23 mouse cellular contexts compared by ENCODE assay signal in the genomic region with DNA sequence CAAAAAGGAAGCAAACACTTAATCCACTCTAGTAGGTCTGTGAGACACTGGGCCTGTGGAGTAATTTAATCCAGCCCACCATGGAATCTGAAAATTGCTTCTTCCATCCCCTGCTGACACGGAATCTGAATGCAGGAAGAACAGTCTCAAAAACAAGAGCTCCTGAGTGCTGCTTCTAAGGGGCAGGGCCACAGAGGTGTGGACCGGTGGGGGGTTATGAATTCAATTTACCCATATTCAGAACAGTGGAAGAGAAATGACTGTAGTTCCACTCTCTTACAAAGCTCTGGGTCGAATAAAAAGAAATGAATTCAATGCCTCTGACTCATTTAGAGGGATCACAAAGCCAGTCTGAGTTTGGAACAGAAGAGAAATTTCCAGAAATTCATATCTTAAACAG.
DNase-seq lines count a peak whose midpoint lies in the region; ATAC-seq and TF ChIP-seq lines count a peak whose summit lies in the region.
"Had no signal": no experiment of that assay in that cellular context is flagged by ENCODE, and none has a peak within 500 bp of the region (broad histone marks: within the 10 kb centered on the region; RNA-seq: fewer than 3 reads in every experiment).

No protein-coding gene starts in this region.

- intact Hi-C loops in left cerebral cortex, postnatal 14 days (cut with DNase I), result no loop called here

- TF ChIP-seq CTCF in midbrain, postnatal 0 days (IDR thresholded peaks at IDR 0.05), result no peak
- TF ChIP-seq CTCF in brain, embryonic 14.5 days (IDR thresholded peaks at IDR 0.05; ENCODE audit: borderline replicate concordance, extremely low read depth, insufficient read depth, insufficient read length), result no peak

- H3K4me3 ChIP-seq in forebrain, embryonic 12.5 days (replicated peaks), result no peak overlapping the region
- no peak overlapping the region for H3K4me3 ChIP-seq in forebrain, embryonic 13.5 days
- no peak overlapping the region for H3K4me3 ChIP-seq in midbrain, embryonic 13.5 days (replicated peaks)
- H3K4me3 ChIP-seq in midbrain, postnatal 0 days (ENCODE audit: low read depth, low read length), result no peak overlapping the region
- H3K4me3 ChIP-seq: embryonic facial prominence, embryonic 13.5 days; embryonic facial prominence, embryonic 15.5 days; erythroblast, embryonic 14.5 days; forebrain, embryonic 15.5 days had no signal

- no peak overlapping the region for H3K9ac ChIP-seq in forebrain, embryonic 12.5 days
- H3K9ac ChIP-seq in forebrain, embryonic 13.5 days, result no peak overlapping the region
- no peak overlapping the region for H3K9ac ChIP-seq in midbrain, embryonic 13.5 days (replicated peaks)
- no peak overlapping the region for H3K9ac ChIP-seq in midbrain, postnatal 0 days (replicated peaks; ENCODE audit: low read length, poor library complexity, severe bottlenecking)
- H3K9ac ChIP-seq: embryonic facial prominence, embryonic 13.5 days; embryonic facial prominence, embryonic 15.5 days; forebrain, embryonic 15.5 days had no signal

- no peaks in the 10 kb centered on the region for H3K9me3 ChIP-seq in forebrain, embryonic 12.5 days
- no peaks in the 10 kb centered on the region for H3K9me3 ChIP-seq in forebrain, embryonic 13.5 days (replicated peaks)
- no peaks in the 10 kb centered on the region for H3K9me3 ChIP-seq in midbrain, embryonic 13.5 days
- no peaks in the 10 kb centered on the region for H3K9me3 ChIP-seq in midbrain, postnatal 0 days (ENCODE audit: low read length)
- H3K9me3 ChIP-seq: embryonic facial prominence, embryonic 13.5 days; embryonic facial prominence, embryonic 15.5 days; forebrain, embryonic 15.5 days had no signal

- H3K4me2 ChIP-seq in forebrain, embryonic 12.5 days, result no peak overlapping the region
- no peak overlapping the region for H3K4me2 ChIP-seq in forebrain, embryonic 13.5 days
- H3K4me2 ChIP-seq in midbrain, embryonic 13.5 days (replicated peaks), result no peak overlapping the region
- H3K4me2 ChIP-seq in midbrain, postnatal 0 days (ENCODE audit: low read depth, low read length, poor library complexity, severe bottlenecking), result no peak overlapping the region
- H3K4me2 ChIP-seq: embryonic facial prominence, embryonic 13.5 days; embryonic facial prominence, embryonic 15.5 days; forebrain, embryonic 15.5 days had no signal

- H3K27me3 ChIP-seq in forebrain, embryonic 12.5 days, result no peaks in the 10 kb centered on the region
- no peaks in the 10 kb centered on the region for H3K27me3 ChIP-seq in forebrain, embryonic 13.5 days
- H3K27me3 ChIP-seq in midbrain, embryonic 13.5 days, result no peaks in the 10 kb centered on the region
- no peaks in the 10 kb centered on the region for H3K27me3 ChIP-seq in midbrain, postnatal 0 days (ENCODE audit: insufficient read depth, low read length)
- H3K27me3 ChIP-seq: embryonic facial prominence, embryonic 13.5 days; embryonic facial prominence, embryonic 15.5 days; forebrain, embryonic 15.5 days; Patski had no signal

- TF ChIP-seq POLR2A in brain, embryonic 14.5 days (IDR thresholded peaks at IDR 0.05; ENCODE audit: borderline replicate concordance, extremely low read depth, insufficient read depth, insufficient read length, poor library complexity, severe bottlenecking), result no peak

- 22% methylated on average over 3 of the region's 3 CpGs for WGBS in forebrain, embryonic 12.5 days
- WGBS in forebrain, embryonic 13.5 days, result 14% methylated on average over 3 of the region's 3 CpGs
- WGBS in midbrain, embryonic 13.5 days, result 24% methylated on average over 3 of the region's 3 CpGs
- WGBS in midbrain, postnatal 0 days, result 29% methylated on average over 3 of the region's 3 CpGs

- no peak overlapping the region for H3K27ac ChIP-seq in forebrain, embryonic 12.5 days
- no peak overlapping the region for H3K27ac ChIP-seq in forebrain, embryonic 13.5 days
- H3K27ac ChIP-seq in midbrain, embryonic 13.5 days, result no peak overlapping the region
- no peak overlapping the region for H3K27ac ChIP-seq in midbrain, postnatal 0 days (ENCODE audit: low read depth, low read length)
- H3K27ac ChIP-seq: embryonic facial prominence, embryonic 13.5 days; embryonic facial prominence, embryonic 15.5 days; forebrain, embryonic 15.5 days had no signal

- no peak for DNase-seq in midbrain, postnatal 0 days (ENCODE audit: low spot score)
- DNase-seq in R1 (ENCODE audit: low read depth, low spot score), result peak; percentile 22
- DNase-seq in brain, embryonic 14.5 days (ENCODE audit: low read depth), result peak; percentile 60
- DNase-seq in left cerebral cortex, postnatal 14 days (ENCODE audit: low spot score in 2 of 2), result no peak
- DNase-seq in ovary, postnatal 36 days (ENCODE audit: low spot score), result no peak
- DNase-seq: adrenal gland, adult 2 months; adrenal gland, postnatal 10 days; adrenal gland, postnatal 25 days; cerebellum, adult 11 months; cerebellum, adult 18-20 months; cerebellum, adult 8-10 months; cerebellum, adult 9-11 months; cerebellum, postnatal 14 days; cerebellum, postnatal 36 days; embryo, embryonic 11 days had no signal

- peak; percentile 60; the same call in 1 of the 2 replicates for ATAC-seq in forebrain, embryonic 12.5 days (ENCODE audit: low FRiP score)
- no peak for ATAC-seq in forebrain, embryonic 13.5 days
- 0 out of 2 replicates have a peak, but pooled peaks have one; percentile 11 for ATAC-seq in midbrain, embryonic 13.5 days
- no peak for ATAC-seq in midbrain, postnatal 0 days (ENCODE audit: low FRiP score)
- ATAC-seq: forebrain, embryonic 15.5 days; Patski had no signal

- H3K4me1 ChIP-seq in forebrain, embryonic 12.5 days, result no peaks in the 10 kb centered on the region
- H3K4me1 ChIP-seq in forebrain, embryonic 13.5 days, result no peaks in the 10 kb centered on the region
- no peaks in the 10 kb centered on the region for H3K4me1 ChIP-seq in midbrain, embryonic 13.5 days (replicated peaks)
- H3K4me1 ChIP-seq in midbrain, postnatal 0 days (ENCODE audit: insufficient read depth, low read length), result no peaks in the 10 kb centered on the region
- H3K4me1 ChIP-seq: embryonic facial prominence, embryonic 13.5 days; embryonic facial prominence, embryonic 15.5 days; forebrain, embryonic 15.5 days had no signal

- no peaks in the 10 kb centered on the region for H3K36me3 ChIP-seq in forebrain, embryonic 12.5 days (replicated peaks)
- no peaks in the 10 kb centered on the region for H3K36me3 ChIP-seq in forebrain, embryonic 13.5 days (ENCODE audit: poor library complexity, severe bottlenecking)
- H3K36me3 ChIP-seq in midbrain, embryonic 13.5 days, result no peaks in the 10 kb centered on the region
- H3K36me3 ChIP-seq in midbrain, postnatal 0 days (ENCODE audit: insufficient read depth, low read length), result no peaks in the 10 kb centered on the region
- H3K36me3 ChIP-seq: embryonic facial prominence, embryonic 13.5 days; embryonic facial prominence, embryonic 15.5 days; forebrain, embryonic 15.5 days had no signal

Comparison
In these comparisons a context has a peak if more than half of its experiments do, and no peak if none do; other contexts are left out.
1. ATAC-seq: peak in forebrain, embryonic 12.5 days (single experiment) and midbrain, embryonic 13.5 days (single experiment); none in forebrain, embryonic 13.5 days (single experiment) and midbrain, postnatal 0 days (single experiment).
2. DNase-seq: peak in R1 (single experiment) and brain, embryonic 14.5 days (single experiment); none in midbrain, postnatal 0 days (single experiment), left cerebral cortex, postnatal 14 days (0 of 2) and ovary, postnatal 36 days (single experiment).